Mouse (Mus musculus) stomach, postnatal 0 days (tissue): ENCODE data around the gene Ubox5. TPM values are rescaled to one million over a fixed set of nuclear protein-coding genes. Genes with fewer than 3 reads are reported as not detected.
A peak's percentile ranks its signal among the peaks of the same experiment; 100 is the strongest.

ENCODE experiments used
- ATAC-seq: fragments of 200-750 bp; cut with Nextera tagmentation; 2 replicates; pipeline ENCODE4 v1.8.0; 2017; ENCODE audit not compliant: low FRiP score, low TSS enrichment
- DNase-seq: peaks from one replicate; pipeline ENCODE4 v3.0.0-alpha.2; 2016; ENCODE audit warnings: low spot score
- H3K27ac ChIP-seq: fragments of 300-500 bp; sonication (generic); replicated peaks from 2 replicates; pipeline ENCODE4 v1.5.1; 2014; ENCODE audit warnings: mild to moderate bottlenecking, control low read depth
- H3K27me3 ChIP-seq: fragments of 300-500 bp; sonication (generic); 2 replicates; pipeline ENCODE4 v1.6.1; 2014; ENCODE audit warnings: low read length; ENCODE audit not compliant: control insufficient read depth, insufficient read depth
- H3K36me3 ChIP-seq: fragments of 300-500 bp; sonication (generic); 2 replicates; pipeline ENCODE4 v1.6.1; 2014; ENCODE audit warnings: low read length, mixed read lengths; ENCODE audit not compliant: control insufficient read depth, insufficient read depth
- H3K4me1 ChIP-seq: fragments of 300-500 bp; sonication (generic); replicated peaks from 2 replicates; pipeline ENCODE4 v1.6.1; 2014; ENCODE audit warnings: antibody characterized with exemption; ENCODE audit not compliant: control insufficient read depth, insufficient read depth
- H3K4me2 ChIP-seq: fragments of 300-500 bp; sonication (generic); replicated peaks from 2 replicates; pipeline ENCODE4 v1.6.1; 2014; ENCODE audit warnings: low read depth, mild to moderate bottlenecking, control low read depth, moderate library complexity
- H3K4me3 ChIP-seq: fragments of 300-500 bp; sonication (generic); 2 replicates; pipeline ENCODE4 v1.5.1; 2014; ENCODE audit warnings: low read depth, low read length, control low read depth
- H3K9ac ChIP-seq: fragments of 300-500 bp; sonication (generic); 2 replicates; pipeline ENCODE4 v1.6.1; 2014; ENCODE audit warnings: mild to moderate bottlenecking, low read length, control low read depth, mixed read lengths
- H3K9me3 ChIP-seq: fragments of 300-500 bp; sonication (generic); 2 replicates; pipeline ENCODE4 v1.6.1; 2016; ENCODE audit warnings: low read length; ENCODE audit not compliant: control insufficient read depth
- CTCF ChIP-seq: IDR thresholded peaks from 2 replicates; pipeline ENCODE4 v1.5.1; 2016; ENCODE audit warnings: antibody characterized with exemption, low read depth, mild to moderate bottlenecking, moderate library complexity
- EP300 ChIP-seq: optimal IDR thresholded peaks from 2 replicates; pipeline ENCODE3; 2016; ENCODE audit warnings: antibody characterized with exemption
- WGBS: fragments of 180-500 bp; shearing (Covaris S2); extraction: QIAGEN DNeasy Blood & Tissue Kit; methylation state at CpG from one replicate; pipeline ENCODE4 v1.1.7; 2014; 5-methylcytosine and 5-hydroxymethylcytosine counted together
- polyA plus RNA-seq: library from polyadenylated mRNA; unstranded; fragments of >200 nt; fragmentation: Nextera tagmentation; extraction: Ambion mirVana; gene quantifications from 2 replicates; pipeline ENCODE4 v1.2.1, GENCODE M21; 2015

Gene Ubox5
- polyA plus RNA-seq, 1 experiment from 2014 or later, result 4.1 TPM

- H3K27ac ChIP-seq, result no peak overlapping the region
- H3K27me3 ChIP-seq, result no peaks in the 10 kb centered on the region
- ATAC-seq, result no peak
- no peak overlapping the region for H3K4me3 ChIP-seq
- no peaks in the 10 kb centered on the region for H3K36me3 ChIP-seq
- no peaks in the 10 kb centered on the region for H3K4me1 ChIP-seq
- DNase-seq, result no peak
- no peaks in the 10 kb centered on the region for H3K9me3 ChIP-seq
- H3K9ac ChIP-seq, result no peak overlapping the region
- WGBS, result 79% methylated on average over 4 of the region's 4 CpGs
- TF ChIP-seq CTCF (no peak), EP300 (no peak)
- H3K4me2 ChIP-seq, result no peak overlapping the region
Observed at GRCm38 (mm10) chr2:130645198-130645597, 15.4 kb upstream of the Ubox5 start.

DNA sequence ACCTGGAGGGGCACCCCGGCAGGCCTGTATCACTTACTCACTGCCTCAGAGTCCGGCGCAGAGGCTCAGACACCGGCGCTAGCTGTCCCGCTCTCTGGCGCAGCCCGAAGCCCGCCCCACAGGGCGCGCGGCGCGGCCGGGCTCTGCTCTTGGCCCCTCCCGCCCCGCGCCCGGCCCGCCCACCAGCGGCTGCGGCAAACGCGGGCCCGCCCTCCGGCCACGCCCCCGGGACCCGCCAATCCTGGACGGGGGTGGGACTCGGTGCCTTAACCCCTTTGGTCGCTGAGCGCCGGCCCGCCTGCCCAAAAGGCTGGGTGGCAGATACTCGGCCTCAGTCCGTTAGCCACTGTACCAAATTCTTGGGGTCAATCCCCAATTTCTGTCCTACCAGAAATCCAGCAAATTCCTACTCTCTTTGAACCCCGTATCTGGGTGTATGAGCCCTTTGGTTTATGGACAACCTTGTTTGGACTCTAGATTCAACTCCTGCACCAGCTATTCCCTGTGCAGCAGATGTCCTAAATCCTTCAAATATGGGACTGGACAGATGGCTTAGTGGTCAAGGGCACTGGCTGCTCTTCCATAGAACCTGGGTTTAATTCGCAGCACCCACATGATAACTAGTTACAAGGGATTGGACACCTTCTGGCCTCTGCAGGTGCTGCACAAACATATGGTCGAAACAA is 13.0 kb upstream of the Ubox5 start, which contains the start of gene Lzts3:
Gene Lzts3, minus strand, starts transcription at position 120 of the 686 bp plus-strand sequence.
- 6% methylated on average over 18 of the region's 40 CpGs for WGBS
- peak within 1 kb of the TSS; percentile 30; the same call in 1 of the 2 replicates for H3K27ac ChIP-seq
- TF ChIP-seq EP300, result no peak
- TF ChIP-seq CTCF, result no peak

GRCm38 (mm10) chr2:130642197-130642660 is 12.4 kb upstream of the Ubox5 start:
- Histone ChIP-seq H3K36me3 (no peaks in the 10 kb centered on the region), H3K9me3 (no peaks in the 10 kb centered on the region), H3K4me2 (peak overlapping the region; percentile 97), H3K27me3 (no peaks in the 10 kb centered on the region), H3K27ac (peak overlapping the region; percentile 30; the same call in 1 of the 2 replicates), H3K4me1 (no peaks in the 10 kb centered on the region), H3K4me3 (peak overlapping the region; percentile 67), H3K9ac (peak overlapping the region; percentile 68)
- DNase-seq, result no peak
- TF ChIP-seq CTCF (no peak), EP300 (no peak)
- no peak; the same call in 1 of the 2 replicates for ATAC-seq
- WGBS, result under 1% methylated on average over 16 of the region's 27 CpGs

More for the DNA sequence above, 13.0 kb upstream of the Ubox5 start, which contains the start of gene Lzts3:
- H3K9ac ChIP-seq, result peak within 1 kb of the TSS; percentile 68
- H3K9me3 ChIP-seq, result no peaks in the 10 kb centered on the region
- H3K36me3 ChIP-seq, result no peaks in the 10 kb centered on the region
- no peaks in the 10 kb centered on the region for H3K4me1 ChIP-seq
- ATAC-seq (peak; percentile 88), DNase-seq (peak; percentile 96)
- H3K4me3 ChIP-seq, result peak within 1 kb of the TSS; percentile 67
- H3K27me3 ChIP-seq, result no peaks in the 10 kb centered on the region
- peak within 1 kb of the TSS; percentile 97 for H3K4me2 ChIP-seq

GRCm38 (mm10) chr2:130641351-130642025 is 11.7 kb upstream of the Ubox5 start:
- H3K4me2 ChIP-seq, result no peak overlapping the region
- no peaks in the 10 kb centered on the region for H3K4me1 ChIP-seq
- no peaks in the 10 kb centered on the region; the same call in 1 of the 2 replicates for H3K36me3 ChIP-seq
- 56% methylated on average over 6 of the region's 6 CpGs for WGBS
- no peaks in the 10 kb centered on the region for H3K9me3 ChIP-seq
- ATAC-seq, result no peak
- H3K4me3 ChIP-seq, result no peak overlapping the region
- H3K27me3 ChIP-seq, result no peaks in the 10 kb centered on the region
- no peak for DNase-seq
- H3K27ac ChIP-seq, result no peak overlapping the region; the same call in 1 of the 2 replicates
- no peak for TF ChIP-seq CTCF
- no peak for TF ChIP-seq EP300
- H3K9ac ChIP-seq, result 0 out of 2 replicates have a peak overlapping the region, but pooled peaks have one; percentile 23

DNA sequence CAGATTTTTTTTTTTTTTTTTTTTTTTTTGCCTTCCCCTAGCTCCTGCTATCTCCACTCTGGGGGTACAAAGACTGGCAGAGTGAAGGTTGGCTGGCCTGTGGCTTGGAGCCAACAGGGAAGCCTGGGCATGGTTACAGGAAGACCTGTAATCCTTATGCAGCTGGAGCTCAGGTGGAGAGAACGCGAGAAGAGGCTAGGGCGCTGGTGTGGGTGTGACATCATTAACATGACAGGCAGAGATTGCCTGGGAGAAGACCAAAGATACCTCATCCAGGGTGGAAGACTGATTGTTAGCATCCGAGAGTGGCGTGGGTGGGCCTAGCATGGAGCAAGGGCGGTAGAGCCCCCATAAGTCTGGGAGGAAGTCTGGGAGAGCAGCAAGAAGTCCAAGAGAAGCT is 9.4 kb upstream of the Ubox5 start:
- DNase-seq (peak; percentile 47), ATAC-seq (no peak)
- Histone ChIP-seq H3K9me3 (no peaks in the 10 kb centered on the region), H3K27ac (peak overlapping the region; percentile 73; the same call in 1 of the 2 replicates), H3K4me3 (no peak overlapping the region), H3K4me1 (0 out of 2 replicates have a peak, but pooled peaks cover 2% of the 10 kb centered on the region), H3K36me3 (no peaks in the 10 kb centered on the region; the same call in 1 of the 2 replicates), H3K27me3 (no peaks in the 10 kb centered on the region), H3K9ac (no peak overlapping the region), H3K4me2 (no peak overlapping the region)
- 76% methylated on average over 6 of the region's 6 CpGs for WGBS
- TF ChIP-seq CTCF (no peak), EP300 (no peak)
